Mouse (Mus musculus) MEL (cell line): Measurements from ENCODE around the gene Kbtbd12. TPM values are rescaled to one million over a fixed set of nuclear protein-coding genes. Genes with fewer than 3 reads are reported as not detected.

Experiments
- DNase-seq: peaks from one replicate; pipeline ENCODE4 v3.0.0; 2011; ENCODE audit warnings: low read depth, low spot score
- H3K27ac ChIP-seq: 2 replicates; pipeline ENCODE4 v1.5.1; 2012; ENCODE audit warnings: low read depth, mild to moderate bottlenecking, control low read depth, low read length, moderate library complexity; ENCODE audit not compliant: control insufficient read depth
- H3K27me3 ChIP-seq, 2 experiments: fragments of 150-350 bp in 1 of 2; sonication (generic) in 1 of 2; 2 replicates each; pipeline ENCODE4 v1.6.1; 2012; ENCODE audit warnings: low read length in 2 of 2, mild to moderate bottlenecking in 2 of 2, improper control_type of control experiment in 1 of 2, moderate library complexity in 1 of 2; ENCODE audit not compliant: insufficient read depth in 2 of 2, control insufficient read depth in 1 of 2
- H3K36me3 ChIP-seq, 2 experiments: 2 replicates each; pipeline ENCODE4 v1.6.1; 2012 to 2014; ENCODE audit warnings: low read length in 2 of 2, improper control_type of control experiment in 1 of 2, inconsistent platforms in 1 of 2, mild to moderate bottlenecking in 1 of 2; ENCODE audit not compliant: insufficient read depth in 2 of 2, control insufficient read depth in 1 of 2
- H3K4me1 ChIP-seq, 2 experiments: fragments of 150-350 bp in 1 of 2; sonication (generic) in 1 of 2; 2 replicates each; pipeline ENCODE4 v1.6.1; 2012; ENCODE audit warnings: low read length in 2 of 2, improper control_type of control experiment in 1 of 2, mild to moderate bottlenecking in 1 of 2; ENCODE audit not compliant: insufficient read depth in 2 of 2, control insufficient read depth in 1 of 2
- H3K4me3 ChIP-seq, 2 experiments: fragments of 150-350 bp in 1 of 2; sonication (generic) in 1 of 2; 2 replicates each; pipeline ENCODE4 v1.5.1; 2012; ENCODE audit warnings: low read depth in 2 of 2, low read length in 2 of 2, mild to moderate bottlenecking in 2 of 2, moderate library complexity in 2 of 2, control low read depth in 1 of 2, improper control_type of control experiment in 1 of 2; ENCODE audit not compliant: control insufficient read depth in 1 of 2, insufficient read depth in 1 of 2
- H3K79me2 ChIP-seq: 2 replicates; pipeline ENCODE4 v1.6.1; 2012; ENCODE audit warnings: mild to moderate bottlenecking, low read length, moderate library complexity; ENCODE audit not compliant: control insufficient read depth, poor library complexity, insufficient read depth
- H3K9ac ChIP-seq: 2 replicates; pipeline ENCODE4 v1.6.1; 2012; ENCODE audit warnings: low read depth, mild to moderate bottlenecking, control low read depth, low read length, moderate library complexity; ENCODE audit not compliant: control insufficient read depth, poor library complexity, severe bottlenecking
- H3K9me3 ChIP-seq: fragments of 150-350 bp; sonication (generic); replicated peaks from 2 replicates; pipeline ENCODE4 v1.6.1; 2012; ENCODE audit warnings: mild to moderate bottlenecking, low read length, improper control_type of control experiment, moderate library complexity; ENCODE audit not compliant: insufficient read depth
- BHLHE40 ChIP-seq: IDR thresholded peaks from 2 replicates; pipeline ENCODE4 v1.6.1; 2012; ENCODE audit warnings: low read depth, mild to moderate bottlenecking, inconsistent platforms, low read length, improper control_type of control experiment, borderline replicate concordance
- CHD2 ChIP-seq: IDR thresholded peaks from 2 replicates; pipeline ENCODE4 v1.6.1; 2011; ENCODE audit warnings: low read length, improper control_type of control experiment
- CTCF ChIP-seq, 3 experiments: IDR thresholded peaks in 2 of 3; conservative IDR thresholded peaks in 1 of 3; 2 replicates each; pipeline ENCODE4 v1.5.1; 2011 to 2012; ENCODE audit warnings: low read length in 3 of 3, low read depth in 2 of 3, mild to moderate bottlenecking in 2 of 3, improper control_type of control experiment in 1 of 3, inconsistent platforms in 1 of 3, mixed read lengths in 1 of 3, moderate library complexity in 1 of 3; ENCODE audit not compliant: control insufficient read depth in 1 of 3, insufficient read depth in 1 of 3, poor library complexity in 1 of 3, severe bottlenecking in 1 of 3
- E2F4 ChIP-seq: IDR thresholded peaks from 2 replicates; pipeline ENCODE4 v1.6.1; 2011; ENCODE audit warnings: low read depth, low read length, improper control_type of control experiment, borderline replicate concordance
- ELF1 ChIP-seq: IDR thresholded peaks from 2 replicates; pipeline ENCODE4 v1.6.1; 2014; ENCODE audit warnings: low read depth, mild to moderate bottlenecking, inconsistent platforms, low read length, improper control_type of control experiment, moderate library complexity
- EP300 ChIP-seq, 2 experiments: IDR thresholded peaks; 2 replicates each; pipeline ENCODE4 v1.6.1; 2011; ENCODE audit warnings: improper control_type of control experiment in 2 of 2, low read length in 2 of 2, low read depth in 1 of 2, mild to moderate bottlenecking in 1 of 2
- HCFC1 ChIP-seq: IDR thresholded peaks from 2 replicates; pipeline ENCODE4 v1.6.1; 2012; ENCODE audit warnings: low read depth, mild to moderate bottlenecking, inconsistent platforms, low read length, improper control_type of control experiment, moderate library complexity
- JUND ChIP-seq: IDR thresholded peaks from 2 replicates; pipeline ENCODE4 v1.6.1; 2011; ENCODE audit warnings: low read depth, mild to moderate bottlenecking, improper control_type of control experiment, low read length
- MAFK ChIP-seq: IDR thresholded peaks from 2 replicates; pipeline ENCODE4 v1.6.1; 2011; ENCODE audit warnings: low read depth, mild to moderate bottlenecking, low read length, improper control_type of control experiment, borderline replicate concordance
- MAX ChIP-seq: IDR thresholded peaks from 2 replicates; pipeline ENCODE4 v1.6.1; 2011; ENCODE audit warnings: low read length, improper control_type of control experiment
- MAZ ChIP-seq: IDR thresholded peaks from 2 replicates; pipeline ENCODE4 v1.6.1; 2012; ENCODE audit warnings: low read depth, mild to moderate bottlenecking, inconsistent platforms, low read length, improper control_type of control experiment
- MEF2A ChIP-seq: IDR thresholded peaks from 2 replicates; pipeline ENCODE4 v1.6.1; 2014; ENCODE audit warnings: low read depth, mild to moderate bottlenecking, inconsistent platforms, low read length, improper control_type of control experiment; ENCODE audit not compliant: poor library complexity, insufficient replicate concordance, severe bottlenecking; ENCODE audit errors: extremely low read depth
- MXI1 ChIP-seq: IDR thresholded peaks from 2 replicates; pipeline ENCODE4 v1.6.1; 2011; ENCODE audit warnings: mild to moderate bottlenecking, low read depth, low read length, improper control_type of control experiment
- MYB ChIP-seq: IDR thresholded peaks from 2 replicates; pipeline ENCODE4 v1.6.1; 2011; ENCODE audit warnings: mild to moderate bottlenecking, low read depth, low read length, improper control_type of control experiment
- MYC ChIP-seq: IDR thresholded peaks from 2 replicates; pipeline ENCODE4 v1.6.1; 2011; ENCODE audit warnings: low read depth, mild to moderate bottlenecking, low read length, improper control_type of control experiment, moderate library complexity
- NELFE ChIP-seq: IDR thresholded peaks from 2 replicates; pipeline ENCODE4 v1.6.1; 2011; ENCODE audit warnings: low read depth, low read length, improper control_type of control experiment
- POLR2A ChIP-seq, 2 experiments: IDR thresholded peaks; 2 replicates each; pipeline ENCODE4 v1.6.1; 2011 to 2012; ENCODE audit warnings: low read length in 2 of 2, mild to moderate bottlenecking in 2 of 2, control low read depth in 1 of 2, improper control_type of control experiment in 1 of 2, low read depth in 1 of 2, moderate library complexity in 1 of 2; ENCODE audit not compliant: control insufficient read depth in 1 of 2, insufficient read depth in 1 of 2, poor library complexity in 1 of 2
- POLR2AphosphoS2 ChIP-seq: IDR thresholded peaks from 2 replicates; pipeline ENCODE4 v1.6.1; 2011; ENCODE audit warnings: low read length, improper control_type of control experiment
- RAD21 ChIP-seq: IDR thresholded peaks from 2 replicates; pipeline ENCODE4 v1.6.1; 2011; ENCODE audit warnings: mild to moderate bottlenecking, low read depth, low read length, improper control_type of control experiment
- RCOR1 ChIP-seq: IDR thresholded peaks from 2 replicates; pipeline ENCODE4 v1.6.1; 2012; ENCODE audit warnings: low read depth, mild to moderate bottlenecking, inconsistent platforms, low read length, improper control_type of control experiment
- SIN3A ChIP-seq: IDR thresholded peaks from 2 replicates; pipeline ENCODE4 v1.6.1; 2012; ENCODE audit warnings: low read length, improper control_type of control experiment, inconsistent platforms
- SMC3 ChIP-seq: IDR thresholded peaks from 2 replicates; pipeline ENCODE4 v1.6.1; 2011; ENCODE audit warnings: low read depth, low read length, improper control_type of control experiment
- ZKSCAN1 ChIP-seq: IDR thresholded peaks from 2 replicates; pipeline ENCODE4 v1.6.1; 2012; ENCODE audit warnings: low read depth, mild to moderate bottlenecking, inconsistent platforms, low read length, improper control_type of control experiment, moderate library complexity
- ZMIZ1 ChIP-seq: IDR thresholded peaks from 2 replicates; pipeline ENCODE4 v1.6.1; 2012; ENCODE audit warnings: low read depth, mild to moderate bottlenecking, inconsistent platforms, low read length, improper control_type of control experiment, moderate library complexity
- polyA plus RNA-seq, 2 experiments: library from polyadenylated mRNA; stranded (reverse) in 1 of 2; unstranded in 1 of 2; fragments of >175 nt in 1 of 2; fragments of >200 nt in 1 of 2; gene quantifications; 2 replicates each; pipeline versions ENCODE4 v1.2.1 to v1.2.4; 2012; ENCODE audit warnings: low replicate concordance in 2 of 2, low read depth in 1 of 2; ENCODE audit not compliant: insufficient read length in 2 of 2, insufficient read depth in 1 of 2, missing spikeins in 1 of 2
- total RNA-seq: library from RNA; depleted of rRNA; stranded (reverse); fragments of 300-350 nt; gene quantifications from 2 replicates; pipeline ENCODE4 v1.2.3, GENCODE M21; 2012

The Kbtbd12 gene
- total and polyA plus RNA-seq, 3 experiments, result 0.04 TPM; not detected in 2

DNA sequence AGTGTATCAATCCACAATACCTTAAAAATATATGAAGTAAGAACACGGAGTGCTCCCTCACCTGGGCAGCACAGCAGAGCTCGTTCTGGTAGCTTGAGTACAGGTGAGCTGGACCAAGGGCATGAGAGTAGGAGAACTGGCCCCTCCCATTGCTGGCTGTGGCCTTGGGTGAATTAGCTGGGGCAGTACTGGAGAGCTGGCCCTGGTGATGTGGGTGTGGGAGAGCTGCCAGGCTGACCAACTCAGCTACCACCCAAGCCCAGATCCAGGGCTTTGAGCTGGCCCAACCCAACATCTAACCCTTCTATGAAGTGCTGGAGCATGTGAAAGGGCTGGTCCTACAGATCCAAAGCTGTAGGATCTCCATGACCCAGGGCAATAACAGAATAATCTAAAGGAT lies 23.9 kb upstream of the Kbtbd12 start:
- H3K9me3 ChIP-seq, result no peaks in the 10 kb centered on the region
- DNase-seq, result no peak
- H3K36me3 ChIP-seq, result no peaks in the 10 kb centered on the region
- H3K9ac ChIP-seq, result no peak overlapping the region
- no peak for TF ChIP-seq MYB
- TF ChIP-seq RAD21, result no peak
- no peak for TF ChIP-seq POLR2A (IDR thresholded peaks at IDR 0.05; ENCODE audit: control insufficient read depth in 1 of 2, insufficient read depth in 1 of 2, low read depth in 1 of 2, low read length in 2 of 2, poor library complexity in 1 of 2)
- no peak for TF ChIP-seq MAX
- no peak for TF ChIP-seq CHD2
- TF ChIP-seq SIN3A, result no peak
- TF ChIP-seq ZMIZ1, result no peak
- TF ChIP-seq RCOR1, result no peak
- no peak for TF ChIP-seq NELFE
- TF ChIP-seq JUND, result no peak
- no peak for TF ChIP-seq MAZ
- TF ChIP-seq CTCF (IDR thresholded peaks at IDR 0.05 in 2 of 3, conservative IDR thresholded peaks at IDR 0.05 in 1 of 3; ENCODE audit: control insufficient read depth in 1 of 3, insufficient read depth in 1 of 3, low read depth in 2 of 3, low read length in 3 of 3, poor library complexity in 1 of 3, severe bottlenecking in 1 of 3), result no peak
- no peaks in the 10 kb centered on the region for H3K79me2 ChIP-seq
- no peak overlapping the region for H3K27ac ChIP-seq
- no peak overlapping the region for H3K4me3 ChIP-seq
- peaks cover 9 to 27% of the 10 kb centered on the region in 2 experiments for H3K27me3 ChIP-seq
- H3K4me1 ChIP-seq, result no peaks in the 10 kb centered on the region

DNA sequence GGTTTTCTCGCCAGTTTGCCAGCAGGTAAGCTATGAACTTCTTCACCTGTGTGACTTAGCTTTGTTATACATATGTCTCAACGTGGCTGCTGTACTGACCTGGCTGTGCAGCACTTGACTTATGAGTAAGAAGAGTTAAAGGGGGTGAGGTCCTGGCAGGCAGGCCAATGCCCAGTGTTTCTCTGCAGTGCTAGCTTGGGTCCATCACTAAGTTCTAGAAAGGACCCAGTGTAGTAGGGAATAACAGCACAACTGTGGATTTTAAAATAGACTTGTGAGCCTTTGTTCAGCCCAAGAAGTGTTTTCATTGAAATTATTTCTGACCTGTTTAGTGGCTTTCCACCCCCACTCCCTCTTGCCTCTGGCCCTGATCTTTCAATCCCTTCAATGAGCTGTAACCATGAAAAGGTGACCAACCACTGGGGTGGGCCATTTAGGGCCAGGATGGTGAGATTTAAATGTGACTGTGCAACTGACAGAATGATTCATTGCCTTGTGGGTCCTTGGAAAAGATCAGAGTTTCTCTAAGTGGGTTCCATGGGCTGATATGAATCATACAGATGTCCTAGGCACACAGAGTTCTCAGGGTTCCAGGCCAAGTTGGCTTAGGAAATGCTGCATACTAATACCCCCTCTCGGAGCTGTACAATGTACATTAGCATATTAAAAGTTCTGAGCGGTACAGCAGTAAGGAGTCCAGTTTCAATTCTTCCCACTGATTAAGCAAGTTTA lies 10.0 kb upstream of the Kbtbd12 start:
- no peak for TF ChIP-seq HCFC1
- no peak for TF ChIP-seq JUND
- no peak for TF ChIP-seq POLR2AphosphoS2
- TF ChIP-seq MXI1, result no peak
- no peak for TF ChIP-seq CTCF (IDR thresholded peaks at IDR 0.05 in 2 of 3, conservative IDR thresholded peaks at IDR 0.05 in 1 of 3; ENCODE audit: control insufficient read depth in 1 of 3, insufficient read depth in 1 of 3, low read depth in 2 of 3, low read length in 3 of 3, poor library complexity in 1 of 3, severe bottlenecking in 1 of 3)
- no peak for TF ChIP-seq ZKSCAN1
- no peak for TF ChIP-seq E2F4
- no peak for TF ChIP-seq CHD2
- no peak for TF ChIP-seq SMC3
- no peak for TF ChIP-seq MAX
- no peak for TF ChIP-seq POLR2A (IDR thresholded peaks at IDR 0.05; ENCODE audit: control insufficient read depth in 1 of 2, insufficient read depth in 1 of 2, low read depth in 1 of 2, low read length in 2 of 2, poor library complexity in 1 of 2)
- no peak for TF ChIP-seq MEF2A
- no peak for TF ChIP-seq ELF1
- TF ChIP-seq MAFK, result no peak
- no peak for TF ChIP-seq BHLHE40
- TF ChIP-seq MYC, result no peak
- no peak for TF ChIP-seq RCOR1
- no peak for TF ChIP-seq EP300 (IDR thresholded peaks at IDR 0.05; ENCODE audit: low read depth in 1 of 2, low read length in 2 of 2)
- no peaks in the 10 kb centered on the region for H3K36me3 ChIP-seq
- H3K27ac ChIP-seq, result no peak overlapping the region
- H3K79me2 ChIP-seq, result no peaks in the 10 kb centered on the region
- no peak for DNase-seq
- H3K4me3 ChIP-seq, result no peak overlapping the region
- H3K27me3 ChIP-seq, result peaks cover 0 to 9% of the 10 kb centered on the region in 2 experiments; a peak in 3 of 4 replicates
- H3K9ac ChIP-seq, result no peak overlapping the region
- no peaks in the 10 kb centered on the region for H3K9me3 ChIP-seq
- no peaks in the 10 kb centered on the region; a peak in 1 of 4 replicates for H3K4me1 ChIP-seq
